Mouse (Mus musculus): ENCODE measurements around the gene C2cd3. TPM values are rescaled to one million over a fixed set of nuclear protein-coding genes. Genes with fewer than 3 reads are reported as not detected.

Gene C2cd3
- polyA plus RNA-seq (2015; fragmentation: Nextera tagmentation; extraction: Ambion mirVana): 16.7 and 19.5 TPM in 2 replicates

GRCm38 (mm10) chr7:100371495-100372451 lies at the start of gene C2cd3, which contains the start of gene Ppme1:
Gene C2cd3 (plus strand): TSS chr7:100372233.
Gene Ppme1 (minus strand): TSS chr7:100372307.
- under 1% methylated on average over 54 of the region's 54 CpGs for WGBS
- Histone ChIP-seq H3K4me3 (ENCODE audit: low read depth, low read length) (peak within 1 kb of the TSS; percentile 68), H3K9me3 (replicated peaks; ENCODE audit: control insufficient read depth, low read length, poor library complexity, severe bottlenecking) (no peaks in the 10 kb centered on the region), H3K4me2 (ENCODE audit: low read length) (peak within 1 kb of the TSS; percentile 73), H3K9ac (ENCODE audit: low read depth, low read length) (peak within 1 kb of the TSS; percentile 84), H3K27ac (ENCODE audit: low read length) (peak within 1 kb of the TSS; percentile 85), H3K4me1 (ENCODE audit: control insufficient read depth, insufficient read depth, low read length) (peaks cover 30% of the 10 kb centered on the region), H3K36me3 (ENCODE audit: control insufficient read depth, insufficient read depth, low read length) (peaks cover 3% of the 10 kb centered on the region; the same call in 1 of the 2 replicates), H3K27me3 (ENCODE audit: control insufficient read depth, insufficient read depth, low read depth, low read length) (no peaks in the 10 kb centered on the region)
- peak; percentile 99 for ATAC-seq

GRCm38 (mm10) chr7:100323721-100324120 lies 48.3 kb upstream of the C2cd3 start:
- Histone ChIP-seq H3K4me1 (ENCODE audit: control insufficient read depth, insufficient read depth, low read length) (no peaks in the 10 kb centered on the region), H3K27me3 (ENCODE audit: control insufficient read depth, insufficient read depth, low read depth, low read length) (no peaks in the 10 kb centered on the region), H3K9ac (ENCODE audit: low read depth, low read length) (no peak overlapping the region), H3K4me3 (ENCODE audit: low read depth, low read length) (no peak overlapping the region), H3K4me2 (ENCODE audit: low read length) (no peak overlapping the region), H3K27ac (ENCODE audit: low read length) (no peak overlapping the region), H3K9me3 (replicated peaks; ENCODE audit: control insufficient read depth, low read length, poor library complexity, severe bottlenecking) (no peaks in the 10 kb centered on the region), H3K36me3 (ENCODE audit: control insufficient read depth, insufficient read depth, low read length) (peaks cover 2% of the 10 kb centered on the region; the same call in 1 of the 2 replicates)
- WGBS: 88% methylated on average over 3 of the region's 3 CpGs
- no peak for ATAC-seq

GRCm38 (mm10) chr7:100325482-100325881 lies 46.6 kb upstream of the C2cd3 start:
- H3K36me3 ChIP-seq (ENCODE audit: control insufficient read depth, insufficient read depth, low read length): peaks cover 6% of the 10 kb centered on the region; the same call in 1 of the 2 replicates
- WGBS: 76% methylated on average over 6 of the region's 6 CpGs
- ATAC-seq: no peak

GRCm38 (mm10) chr7:100327514-100327913 lies 44.5 kb upstream of the C2cd3 start:
- Histone ChIP-seq H3K4me3 (ENCODE audit: low read depth, low read length) (no peak overlapping the region), H3K27me3 (ENCODE audit: control insufficient read depth, insufficient read depth, low read depth, low read length) (no peaks in the 10 kb centered on the region), H3K4me1 (ENCODE audit: control insufficient read depth, insufficient read depth, low read length) (no peaks in the 10 kb centered on the region), H3K4me2 (ENCODE audit: low read length) (no peak overlapping the region), H3K27ac (ENCODE audit: low read length) (no peak overlapping the region), H3K9me3 (replicated peaks; ENCODE audit: control insufficient read depth, low read length, poor library complexity, severe bottlenecking) (no peaks in the 10 kb centered on the region), H3K9ac (ENCODE audit: low read depth, low read length) (no peak overlapping the region), H3K36me3 (ENCODE audit: control insufficient read depth, insufficient read depth, low read length) (peaks cover 19% of the 10 kb centered on the region)
- 91% methylated on average over 7 of the region's 7 CpGs for WGBS
- ATAC-seq: no peak

More at GRCm38 (mm10) chr7:100325482-100325881, 46.6 kb upstream of the C2cd3 start:
- H3K9ac ChIP-seq (ENCODE audit: low read depth, low read length): no peak overlapping the region
- no peaks in the 10 kb centered on the region for H3K27me3 ChIP-seq (ENCODE audit: control insufficient read depth, insufficient read depth, low read depth, low read length)
- H3K9me3 ChIP-seq (replicated peaks; ENCODE audit: control insufficient read depth, low read length, poor library complexity, severe bottlenecking): no peaks in the 10 kb centered on the region
- H3K4me1 ChIP-seq (ENCODE audit: control insufficient read depth, insufficient read depth, low read length): no peaks in the 10 kb centered on the region
- no peak overlapping the region for H3K4me3 ChIP-seq (ENCODE audit: low read depth, low read length)
- no peak overlapping the region for H3K4me2 ChIP-seq (ENCODE audit: low read length)
- no peak overlapping the region for H3K27ac ChIP-seq (ENCODE audit: low read length)

- no peaks in the 10 kb centered on the region for H3K9me3 ChIP-seq (replicated peaks; ENCODE audit: control insufficient read depth, low read length, poor library complexity, severe bottlenecking)
- no peak for ATAC-seq
- H3K9ac ChIP-seq (ENCODE audit: low read depth, low read length): no peak overlapping the region
- 96% methylated on average over 4 of the region's 4 CpGs for WGBS
- H3K4me2 ChIP-seq (ENCODE audit: low read length): no peak overlapping the region
- no peak overlapping the region for H3K27ac ChIP-seq (ENCODE audit: low read length)
- no peaks in the 10 kb centered on the region for H3K27me3 ChIP-seq (ENCODE audit: control insufficient read depth, insufficient read depth, low read depth, low read length)
- H3K4me3 ChIP-seq (ENCODE audit: low read depth, low read length): no peak overlapping the region
- H3K4me1 ChIP-seq (ENCODE audit: control insufficient read depth, insufficient read depth, low read length): no peaks in the 10 kb centered on the region
- H3K36me3 ChIP-seq (ENCODE audit: control insufficient read depth, insufficient read depth, low read length): peaks cover 23% of the 10 kb centered on the region
These were observed 43.4 kb upstream of the C2cd3 start for GRCm38 (mm10) chr7:100328636-100329035.

- WGBS: 95% methylated on average over 3 of the region's 3 CpGs
- no peak overlapping the region for H3K27ac ChIP-seq (ENCODE audit: low read length)
- no peaks in the 10 kb centered on the region for H3K27me3 ChIP-seq (ENCODE audit: control insufficient read depth, insufficient read depth, low read depth, low read length)
- H3K4me3 ChIP-seq (ENCODE audit: low read depth, low read length): no peak overlapping the region
- H3K9ac ChIP-seq (ENCODE audit: low read depth, low read length): no peak overlapping the region
- no peak for ATAC-seq
- H3K4me1 ChIP-seq (ENCODE audit: control insufficient read depth, insufficient read depth, low read length): no peaks in the 10 kb centered on the region
- peaks cover 35% of the 10 kb centered on the region for H3K36me3 ChIP-seq (ENCODE audit: control insufficient read depth, insufficient read depth, low read length)
- no peaks in the 10 kb centered on the region for H3K9me3 ChIP-seq (replicated peaks; ENCODE audit: control insufficient read depth, low read length, poor library complexity, severe bottlenecking)
- H3K4me2 ChIP-seq (ENCODE audit: low read length): no peak overlapping the region
These were observed 40.8 kb upstream of the C2cd3 start for GRCm38 (mm10) chr7:100331269-100331668.

GRCm38 (mm10) chr7:100335921-100336320 lies 36.1 kb upstream of the C2cd3 start:
- ATAC-seq: no peak
- Histone ChIP-seq H3K27ac (ENCODE audit: low read length) (no peak overlapping the region), H3K4me2 (ENCODE audit: low read length) (no peak overlapping the region), H3K9me3 (replicated peaks; ENCODE audit: control insufficient read depth, low read length, poor library complexity, severe bottlenecking) (no peaks in the 10 kb centered on the region), H3K9ac (ENCODE audit: low read depth, low read length) (no peak overlapping the region), H3K36me3 (ENCODE audit: control insufficient read depth, insufficient read depth, low read length) (peaks cover 40% of the 10 kb centered on the region), H3K4me1 (ENCODE audit: control insufficient read depth, insufficient read depth, low read length) (no peaks in the 10 kb centered on the region), H3K4me3 (ENCODE audit: low read depth, low read length) (no peak overlapping the region), H3K27me3 (ENCODE audit: control insufficient read depth, insufficient read depth, low read depth, low read length) (no peaks in the 10 kb centered on the region)
- WGBS: 95% methylated on average over 2 of the region's 2 CpGs

- Histone ChIP-seq H3K9ac (ENCODE audit: low read depth, low read length) (no peak overlapping the region), H3K9me3 (replicated peaks; ENCODE audit: control insufficient read depth, low read length, poor library complexity, severe bottlenecking) (no peaks in the 10 kb centered on the region), H3K27me3 (ENCODE audit: control insufficient read depth, insufficient read depth, low read depth, low read length) (no peaks in the 10 kb centered on the region), H3K4me1 (ENCODE audit: control insufficient read depth, insufficient read depth, low read length) (no peaks in the 10 kb centered on the region), H3K4me3 (ENCODE audit: low read depth, low read length) (no peak overlapping the region), H3K27ac (ENCODE audit: low read length) (no peak overlapping the region), H3K36me3 (ENCODE audit: control insufficient read depth, insufficient read depth, low read length) (peaks cover 7% of the 10 kb centered on the region; the same call in 1 of the 2 replicates), H3K4me2 (ENCODE audit: low read length) (no peak overlapping the region)
- ATAC-seq: no peak
- 91% methylated on average over 4 of the region's 4 CpGs for WGBS
These were observed 17.0 kb upstream of the C2cd3 start for GRCm38 (mm10) chr7:100354984-100355383.

- Histone ChIP-seq H3K9ac (ENCODE audit: low read depth, low read length) (no peak overlapping the region), H3K27ac (ENCODE audit: low read length) (no peak overlapping the region), H3K4me1 (ENCODE audit: control insufficient read depth, insufficient read depth, low read length) (no peaks in the 10 kb centered on the region), H3K4me2 (ENCODE audit: low read length) (no peak overlapping the region), H3K36me3 (ENCODE audit: control insufficient read depth, insufficient read depth, low read length) (peaks cover 7% of the 10 kb centered on the region; the same call in 1 of the 2 replicates), H3K9me3 (replicated peaks; ENCODE audit: control insufficient read depth, low read length, poor library complexity, severe bottlenecking) (no peaks in the 10 kb centered on the region), H3K27me3 (ENCODE audit: control insufficient read depth, insufficient read depth, low read depth, low read length) (no peaks in the 10 kb centered on the region), H3K4me3 (ENCODE audit: low read depth, low read length) (no peak overlapping the region)
- 75% methylated on average over 5 of the region's 5 CpGs for WGBS
- no peak for ATAC-seq
These were observed 15.7 kb upstream of the C2cd3 start for GRCm38 (mm10) chr7:100356324-100356723.

Measured in midbrain, embryonic 16.5 days (tissue).